Mouse (Mus musculus): ENCODE results near the gene Btbd9. TPM values are rescaled to one million over a fixed set of nuclear protein-coding genes. Genes with fewer than 3 reads are reported as not detected.

The Btbd9 gene
- polyA plus RNA-seq, 1 experiment from 2014 or later: 40.6 TPM

DNA sequence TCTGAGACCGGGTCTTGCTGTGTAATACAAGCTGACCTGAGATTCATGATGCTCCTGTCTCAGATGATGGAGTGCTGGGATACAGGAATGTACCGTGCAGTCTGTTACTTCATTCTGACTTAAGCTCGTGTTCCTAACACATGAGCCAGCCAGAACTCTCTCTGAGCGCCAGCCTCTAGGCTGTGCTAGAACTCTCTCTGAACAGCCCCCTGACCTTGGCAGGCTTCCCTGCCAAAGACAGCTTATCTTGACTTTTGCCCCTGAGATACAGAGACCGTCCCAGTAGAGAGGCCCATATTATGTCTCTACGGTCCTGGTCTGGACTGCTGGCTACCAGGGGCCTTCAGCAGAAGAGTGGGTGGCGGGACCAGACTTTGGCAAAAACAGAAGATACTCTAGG lies 332.7 kb downstream of the Btbd9 start:
- 59% methylated on average over 7 of the region's 7 CpGs for WGBS
- Histone ChIP-seq H3K4me2 (replicated peaks; ENCODE audit: low read depth, low read length) (no peak overlapping the region), H3K9me3 (ENCODE audit: low read length) (no peaks in the 10 kb centered on the region), H3K4me3 (ENCODE audit: low read depth, low read length) (no peak overlapping the region), H3K27me3 (replicated peaks; ENCODE audit: insufficient read depth, low read length) (no peaks in the 10 kb centered on the region), H3K9ac (replicated peaks; ENCODE audit: low read depth) (no peak overlapping the region), H3K4me1 (ENCODE audit: insufficient read depth, low read depth, low read length) (peaks cover 13% of the 10 kb centered on the region), H3K27ac (ENCODE audit: low read length) (no peak overlapping the region), H3K36me3 (ENCODE audit: insufficient read depth, low read length) (no peaks in the 10 kb centered on the region)
- TF ChIP-seq EP300 (IDR thresholded peaks at IDR 0.05): no peak
- DNase-seq (ENCODE audit: low spot score) (no peak), ATAC-seq (no peak)

DNA sequence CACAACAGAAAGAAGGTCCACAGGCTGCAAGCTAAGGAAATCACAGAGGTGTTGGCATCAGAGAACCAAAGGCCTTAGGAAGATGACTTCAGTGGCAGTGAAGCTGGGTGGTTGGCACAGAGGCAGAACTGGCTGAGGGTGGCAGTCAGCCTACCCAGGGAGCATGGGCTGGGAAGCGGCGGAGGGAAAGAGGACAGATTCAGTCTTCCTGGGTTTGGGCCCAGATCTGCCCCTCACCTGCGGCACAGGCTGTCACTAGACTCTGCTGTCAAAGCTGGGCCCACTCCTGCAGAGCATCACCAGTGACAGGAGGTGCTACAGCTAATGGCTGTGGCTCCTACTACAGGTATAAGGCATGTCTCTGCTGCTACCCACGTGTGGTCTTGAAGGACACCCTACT lies 333.6 kb downstream of the Btbd9 start:
- no peak overlapping the region for H3K4me2 ChIP-seq (replicated peaks; ENCODE audit: low read depth, low read length)
- no peak overlapping the region for H3K4me3 ChIP-seq (ENCODE audit: low read depth, low read length)
- no peaks in the 10 kb centered on the region for H3K36me3 ChIP-seq (ENCODE audit: insufficient read depth, low read length)
- no peaks in the 10 kb centered on the region for H3K9me3 ChIP-seq (ENCODE audit: low read length)
- ATAC-seq (no peak), DNase-seq (ENCODE audit: low spot score) (no peak)
- no peak for TF ChIP-seq EP300 (IDR thresholded peaks at IDR 0.05)
- TF ChIP-seq CTCF (IDR thresholded peaks at IDR 0.05): no peak
- H3K9ac ChIP-seq (replicated peaks; ENCODE audit: low read depth): no peak overlapping the region
- peaks cover 16% of the 10 kb centered on the region for H3K4me1 ChIP-seq (ENCODE audit: insufficient read depth, low read depth, low read length)
- H3K27me3 ChIP-seq (replicated peaks; ENCODE audit: insufficient read depth, low read length): no peaks in the 10 kb centered on the region
- no peak overlapping the region for H3K27ac ChIP-seq (ENCODE audit: low read length)
- 93% methylated on average over 4 of the region's 4 CpGs for WGBS

DNA sequence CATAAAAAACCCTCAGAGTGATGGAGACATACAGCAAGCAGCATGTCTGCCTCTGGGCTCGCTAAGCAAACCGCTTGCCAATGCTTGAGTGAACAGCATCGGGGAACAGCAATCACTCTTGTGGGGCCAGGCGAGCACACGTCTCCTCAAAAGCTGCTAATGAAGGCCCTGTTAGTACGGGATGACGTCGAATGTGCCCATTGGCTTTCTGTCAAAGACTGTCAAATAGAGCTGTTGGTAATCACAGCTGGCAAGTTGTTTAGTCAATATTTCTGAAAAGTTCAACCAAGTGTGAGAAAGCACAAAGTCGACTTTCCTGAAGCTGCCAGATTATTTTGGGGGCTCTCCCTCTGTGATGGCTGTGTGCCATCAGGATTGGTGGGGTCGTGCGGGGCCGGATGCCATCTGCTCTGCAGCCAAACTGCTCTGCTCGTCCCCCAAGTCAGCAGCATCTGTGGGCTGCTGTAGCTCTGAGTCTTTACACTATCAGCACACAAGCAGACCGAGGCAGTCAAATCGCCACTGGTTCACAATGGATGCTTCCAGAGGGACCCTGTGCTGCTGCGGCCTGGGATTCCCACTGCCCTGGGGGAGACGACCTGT lies 334.5 kb downstream of the Btbd9 start:
- 61% methylated on average over 17 of the region's 17 CpGs for WGBS
- DNase-seq (ENCODE audit: low spot score) (peak; percentile 32), ATAC-seq (no peak; the same call in 1 of the 2 replicates)
- no peak overlapping the region for H3K9ac ChIP-seq (replicated peaks; ENCODE audit: low read depth)
- peaks cover 16% of the 10 kb centered on the region for H3K4me1 ChIP-seq (ENCODE audit: insufficient read depth, low read depth, low read length)
- H3K27ac ChIP-seq (ENCODE audit: low read length): no peak overlapping the region
- no peak overlapping the region for H3K4me2 ChIP-seq (replicated peaks; ENCODE audit: low read depth, low read length)
- no peaks in the 10 kb centered on the region for H3K9me3 ChIP-seq (ENCODE audit: low read length)
- no peak overlapping the region for H3K4me3 ChIP-seq (ENCODE audit: low read depth, low read length)
- H3K27me3 ChIP-seq (replicated peaks; ENCODE audit: insufficient read depth, low read length): no peaks in the 10 kb centered on the region
- no peaks in the 10 kb centered on the region for H3K36me3 ChIP-seq (ENCODE audit: insufficient read depth, low read length)
- TF ChIP-seq CTCF (IDR thresholded peaks at IDR 0.05) (no peak), EP300 (IDR thresholded peaks at IDR 0.05) (no peak)

DNA sequence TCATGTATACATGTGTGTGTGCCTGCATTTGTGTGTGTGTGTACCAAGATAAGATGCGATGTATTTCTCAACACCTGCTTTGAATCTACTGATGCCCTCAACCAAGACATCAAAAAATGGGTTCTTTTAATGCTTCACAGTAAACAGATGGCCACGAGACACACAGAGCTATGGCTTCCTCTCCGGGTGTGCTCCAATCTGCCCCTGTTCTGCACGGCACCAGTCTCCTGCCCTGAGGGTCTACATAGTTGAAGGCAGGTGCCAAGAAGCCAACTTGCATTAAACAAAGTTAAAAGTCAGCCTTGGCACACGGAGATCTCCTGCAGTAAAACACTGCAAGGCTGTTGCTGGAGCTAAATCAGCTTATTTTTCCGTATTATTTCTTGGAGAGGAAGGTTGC lies 335.2 kb downstream of the Btbd9 start:
- H3K4me1 ChIP-seq (ENCODE audit: insufficient read depth, low read depth, low read length): peaks cover 16% of the 10 kb centered on the region
- no peaks in the 10 kb centered on the region for H3K9me3 ChIP-seq (ENCODE audit: low read length)
- H3K4me3 ChIP-seq (ENCODE audit: low read depth, low read length): no peak overlapping the region
- TF ChIP-seq EP300 (IDR thresholded peaks at IDR 0.05) (no peak), CTCF (IDR thresholded peaks at IDR 0.05) (no peak)
- ATAC-seq (no peak), DNase-seq (ENCODE audit: low spot score) (no peak)
- no peaks in the 10 kb centered on the region for H3K27me3 ChIP-seq (replicated peaks; ENCODE audit: insufficient read depth, low read length)
- no peak overlapping the region for H3K9ac ChIP-seq (replicated peaks; ENCODE audit: low read depth)
- 76% methylated on average over 6 of the region's 6 CpGs for WGBS
- no peak overlapping the region for H3K4me2 ChIP-seq (replicated peaks; ENCODE audit: low read depth, low read length)
- no peak overlapping the region for H3K27ac ChIP-seq (ENCODE audit: low read length)
- no peaks in the 10 kb centered on the region for H3K36me3 ChIP-seq (ENCODE audit: insufficient read depth, low read length)

DNA sequence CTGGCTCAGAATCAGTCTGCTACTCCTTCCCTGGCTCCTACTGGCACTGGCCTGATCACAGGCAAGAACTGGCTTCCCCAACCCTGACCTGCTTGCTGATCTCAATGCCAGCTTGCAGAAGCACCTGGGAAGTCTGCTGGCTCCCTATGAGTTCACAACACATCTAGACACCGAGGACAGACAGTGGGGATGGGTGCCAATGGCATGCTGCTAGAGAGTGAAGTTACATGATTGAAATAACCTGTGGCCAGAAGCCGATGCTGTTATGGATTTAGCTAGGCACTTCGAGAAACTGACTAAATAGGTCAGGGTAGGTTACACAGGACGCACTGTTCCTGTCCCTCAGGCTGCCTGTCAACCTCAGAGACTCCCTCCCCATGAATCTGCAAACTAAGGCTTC lies 335.6 kb downstream of the Btbd9 start:
- Histone ChIP-seq H3K4me3 (ENCODE audit: low read depth, low read length) (no peak overlapping the region), H3K27ac (ENCODE audit: low read length) (no peak overlapping the region), H3K27me3 (replicated peaks; ENCODE audit: insufficient read depth, low read length) (no peaks in the 10 kb centered on the region), H3K4me2 (replicated peaks; ENCODE audit: low read depth, low read length) (no peak overlapping the region), H3K9me3 (ENCODE audit: low read length) (no peaks in the 10 kb centered on the region), H3K4me1 (ENCODE audit: insufficient read depth, low read depth, low read length) (peaks cover 16% of the 10 kb centered on the region), H3K9ac (replicated peaks; ENCODE audit: low read depth) (no peak overlapping the region), H3K36me3 (ENCODE audit: insufficient read depth, low read length) (no peaks in the 10 kb centered on the region)
- ATAC-seq (no peak), DNase-seq (ENCODE audit: low spot score) (no peak)
- no peak for TF ChIP-seq CTCF (IDR thresholded peaks at IDR 0.05)
- no peak for TF ChIP-seq EP300 (IDR thresholded peaks at IDR 0.05)
- 80% methylated on average over 4 of the region's 4 CpGs for WGBS

DNA sequence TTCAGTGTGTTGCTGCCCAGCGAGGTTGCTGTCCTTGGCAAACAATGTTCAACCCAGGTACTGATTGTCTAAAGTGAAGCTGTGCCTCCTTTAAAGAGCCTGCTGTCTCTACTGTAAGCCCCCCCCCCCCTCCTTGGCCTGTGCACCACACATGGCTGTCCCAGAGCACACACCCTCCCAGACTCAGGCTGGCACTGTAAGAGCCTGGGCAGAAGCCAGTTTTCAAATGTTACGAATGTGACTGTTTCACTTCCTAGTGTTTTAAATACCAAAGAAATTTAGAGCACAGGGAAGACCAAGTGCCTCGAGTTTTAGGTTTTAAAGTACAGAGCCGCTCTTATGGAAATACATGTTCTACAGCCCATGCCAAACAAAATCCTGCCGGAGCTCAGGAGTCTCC lies 336.8 kb downstream of the Btbd9 start:
- Histone ChIP-seq H3K9ac (replicated peaks; ENCODE audit: low read depth) (no peak overlapping the region), H3K27ac (ENCODE audit: low read length) (peak overlapping the region; percentile 26; the same call in 1 of the 2 replicates), H3K9me3 (ENCODE audit: low read length) (no peaks in the 10 kb centered on the region), H3K36me3 (ENCODE audit: insufficient read depth, low read length) (no peaks in the 10 kb centered on the region), H3K27me3 (replicated peaks; ENCODE audit: insufficient read depth, low read length) (no peaks in the 10 kb centered on the region), H3K4me2 (replicated peaks; ENCODE audit: low read depth, low read length) (no peak overlapping the region), H3K4me1 (ENCODE audit: insufficient read depth, low read depth, low read length) (peaks cover 16% of the 10 kb centered on the region), H3K4me3 (ENCODE audit: low read depth, low read length) (no peak overlapping the region)
- DNase-seq (ENCODE audit: low spot score) (peak; percentile 64), ATAC-seq (peak; percentile 54)
- 46% methylated on average over 5 of the region's 5 CpGs for WGBS
- no peak for TF ChIP-seq CTCF (IDR thresholded peaks at IDR 0.05)
- TF ChIP-seq EP300 (IDR thresholded peaks at IDR 0.05): no peak

DNA sequence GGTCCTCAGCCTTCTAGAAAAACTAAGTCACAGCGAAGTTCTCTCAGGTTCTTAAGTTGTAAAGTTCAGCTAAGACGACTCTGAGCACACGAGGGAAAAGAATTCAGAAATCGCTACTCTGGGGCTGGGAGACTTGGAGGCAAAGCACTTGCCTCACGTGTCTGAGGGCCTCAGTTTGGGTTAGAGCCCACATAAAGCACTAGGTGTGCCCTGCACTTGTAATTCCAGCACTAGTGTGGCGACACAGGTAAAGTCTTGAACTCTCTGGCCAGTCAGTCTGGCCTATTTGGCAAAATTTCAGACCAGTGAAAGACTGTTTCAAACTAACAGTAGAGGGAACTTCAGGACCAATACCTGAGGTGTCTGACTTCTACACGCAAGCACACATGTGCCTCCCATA lies 338.7 kb downstream of the Btbd9 start:
- DNase-seq (ENCODE audit: low spot score) (peak; percentile 83), ATAC-seq (peak; percentile 89)
- H3K27me3 ChIP-seq (replicated peaks; ENCODE audit: insufficient read depth, low read length): no peaks in the 10 kb centered on the region
- no peak overlapping the region for H3K4me3 ChIP-seq (ENCODE audit: low read depth, low read length)
- no peaks in the 10 kb centered on the region for H3K9me3 ChIP-seq (ENCODE audit: low read length)
- H3K4me1 ChIP-seq (ENCODE audit: insufficient read depth, low read depth, low read length): peaks cover 16% of the 10 kb centered on the region
- TF ChIP-seq CTCF (IDR thresholded peaks at IDR 0.05): no peak
- TF ChIP-seq EP300 (IDR thresholded peaks at IDR 0.05): peak; percentile 48; the same call in 1 of the 2 replicates
- no peak overlapping the region for H3K4me2 ChIP-seq (replicated peaks; ENCODE audit: low read depth, low read length)
- H3K9ac ChIP-seq (replicated peaks; ENCODE audit: low read depth): no peak overlapping the region
- 63% methylated on average over 7 of the region's 7 CpGs for WGBS
- no peaks in the 10 kb centered on the region for H3K36me3 ChIP-seq (ENCODE audit: insufficient read depth, low read length)
- no peak overlapping the region for H3K27ac ChIP-seq (ENCODE audit: low read length)
